Mouse (Mus musculus) kidney, adult 2 months (tissue): Measurements from ENCODE around the gene Lyrm7.

Experiments
- CTCF ChIP-seq: fragments of 200-500 bp; conservative IDR thresholded peaks from 2 replicates; pipeline ENCODE4 v1.5.1; 2011; ENCODE audit warnings: low read depth, mild to moderate bottlenecking, control low read depth, low read length, moderate library complexity, mixed read lengths; ENCODE audit not compliant: insufficient read depth, insufficient read length
- POLR2A ChIP-seq: fragments of 200-500 bp; IDR thresholded peaks from one replicate; pipeline ENCODE4 v1.6.1; 2011; ENCODE audit warnings: low read depth, low read length, control low read depth

GRCm38 (mm10) chr11:54786858-54787487, 73.7 kb downstream of the Lyrm7 start:
- TF ChIP-seq CTCF, result no peak
- TF ChIP-seq POLR2A, result no peak
